Mouse (Mus musculus) colon, adult 2 months (tissue): ENCODE results near the gene Nrbf2. TPM values are rescaled to one million over a fixed set of nuclear protein-coding genes. Genes with fewer than 3 reads are reported as not detected.

ENCODE experiments used
- polyA plus RNA-seq: library from polyadenylated mRNA; depleted of rRNA; stranded (reverse); fragments of >200 nt; gene quantifications from 2 replicates; pipeline ENCODE4 v1.2.3, GENCODE M21; 2012; rRNA removed

Gene Nrbf2
- polyA plus RNA-seq, result 8.5 and 10.1 TPM in 2 replicates

GRCm38 (mm10) chr10:67285176-67285814, at the start of gene Nrbf2:
Gene Nrbf2 (minus strand): TSS chr10:67285305.

Other genes starting within 250 kb of the Nrbf2 start
- 14.8 and 16.4 TPM in 2 replicates for gene Jmjd1c, start 189.2 kb downstream of the Nrbf2 start, polyA plus RNA-seq
- 13.6 and 14.7 TPM in 2 replicates for gene Reep3, start 188.4 kb downstream of the Nrbf2 start, polyA plus RNA-seq